Mouse (Mus musculus) liver (tissue): ENCODE measurements around the gene Baiap2l2.

ENCODE experiments used
- DNase-seq: peaks from one replicate; pipeline ENCODE4 v3.0.0-alpha.2; 2020; ENCODE audit warnings: mixed read lengths

The Baiap2l2 gene

DNA sequence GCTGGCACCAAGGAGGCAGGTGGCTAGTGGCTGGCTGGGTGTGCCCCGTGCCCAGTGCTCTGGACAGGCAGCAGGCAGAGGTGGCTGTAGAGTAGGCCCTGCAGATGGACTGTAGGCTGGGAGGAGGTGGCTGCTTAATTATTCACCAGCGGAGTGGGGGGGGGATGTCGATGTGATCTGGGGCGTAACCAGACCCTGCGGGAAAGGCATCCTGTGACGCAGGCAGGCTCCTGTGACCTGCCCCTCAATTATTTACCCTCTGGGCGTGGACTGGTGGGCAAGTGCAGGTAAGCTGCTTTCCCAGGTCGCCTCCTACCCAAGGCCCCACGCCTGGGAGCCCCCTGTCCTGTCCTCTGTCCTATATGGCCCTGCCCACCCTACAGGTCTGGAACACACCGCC, at the start of gene Baiap2l2:
Gene Baiap2l2, minus strand, starts transcription at position 139 of the 400 bp plus-strand sequence.
- peak; percentile 53 for DNase-seq

DNA sequence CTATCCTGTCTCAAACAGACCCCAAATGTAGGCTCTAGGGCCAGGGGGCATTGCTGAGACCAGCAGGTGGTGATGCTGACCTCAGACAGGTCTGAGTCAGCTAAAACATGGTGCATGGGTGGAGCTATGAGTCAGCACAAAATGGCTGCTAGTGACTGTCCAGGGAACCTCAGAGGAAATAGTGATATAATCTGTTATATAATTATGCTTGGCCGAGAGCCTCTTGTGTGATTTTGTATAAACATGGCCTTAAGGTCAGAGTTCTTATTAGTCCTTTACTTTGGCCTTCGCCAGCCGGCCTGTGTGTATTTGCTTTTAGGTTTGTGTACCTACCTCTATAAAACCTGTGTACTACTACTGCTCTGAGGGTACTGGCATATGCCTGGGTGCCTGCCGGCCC, 48.1 kb upstream of the Baiap2l2 start:
- peak; percentile 73 for DNase-seq

DNA sequence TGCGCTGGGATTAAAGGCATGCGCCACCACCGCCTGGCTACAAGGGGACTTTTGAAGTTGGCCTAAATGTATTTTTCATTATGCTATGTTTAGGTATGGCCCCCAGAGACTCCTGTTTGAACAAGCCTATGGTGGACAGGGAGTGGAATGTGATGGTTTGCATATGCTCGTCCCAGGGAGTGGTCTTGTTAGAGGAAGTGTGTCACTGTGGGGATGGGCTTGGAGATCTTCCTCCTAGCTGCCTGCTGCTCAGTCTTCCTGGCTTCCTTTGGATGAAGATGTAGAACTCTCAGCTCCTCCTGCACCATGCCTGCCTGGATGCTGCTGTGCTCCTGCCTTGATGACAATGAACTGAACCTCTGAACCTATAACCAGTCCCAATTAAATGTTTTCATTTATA, 45.2 kb upstream of the Baiap2l2 start:
- no peak for DNase-seq

DNA sequence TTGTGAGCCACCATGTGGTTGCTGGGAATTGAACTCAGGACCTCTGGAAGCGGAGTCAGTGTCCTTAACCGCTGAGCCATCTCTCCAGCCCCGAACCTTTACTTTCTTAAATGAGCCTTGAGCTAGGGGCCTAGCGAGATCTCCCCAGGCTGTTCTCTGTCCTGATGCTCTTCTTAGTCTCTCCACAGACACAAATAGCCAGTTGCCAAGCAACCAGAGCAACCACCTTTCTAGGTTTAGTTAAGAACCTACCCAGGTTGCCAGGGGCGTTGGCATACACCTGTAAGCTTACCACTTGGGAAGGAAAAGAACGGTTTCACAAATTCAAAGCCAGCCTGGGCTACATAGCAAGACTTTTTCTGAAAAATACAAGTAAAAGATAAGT, 44.6 kb upstream of the Baiap2l2 start:
- no peak for DNase-seq

DNA sequence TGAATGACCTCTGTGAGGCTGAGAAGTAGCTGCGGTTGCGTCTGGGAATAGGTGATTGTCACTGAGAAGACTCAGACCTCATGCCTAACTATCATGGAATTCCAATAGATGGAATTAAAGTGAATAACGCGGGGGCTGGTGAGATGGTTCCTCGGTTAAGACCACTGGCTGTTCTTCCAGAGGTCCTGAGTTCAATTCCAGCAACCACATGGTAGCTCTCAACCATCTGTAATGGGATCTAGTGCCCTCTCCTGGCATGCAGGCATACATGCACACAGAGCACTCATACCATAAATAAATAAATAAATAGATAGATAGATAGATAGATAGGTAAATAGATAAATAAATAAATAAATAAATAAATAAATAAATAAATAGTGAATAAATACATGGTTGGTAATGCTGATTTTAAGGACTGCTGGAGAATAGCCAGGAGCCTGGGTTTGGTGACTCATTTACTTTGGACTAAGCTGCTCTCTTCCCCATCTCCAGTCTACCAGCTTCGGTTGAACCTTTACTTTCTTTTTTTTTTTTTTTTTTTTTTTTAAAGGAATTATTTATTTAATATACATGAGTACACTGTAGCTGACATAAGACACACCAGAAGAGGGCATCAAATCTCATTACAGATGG, 44.1 kb upstream of the Baiap2l2 start:
- DNase-seq: no peak

DNA sequence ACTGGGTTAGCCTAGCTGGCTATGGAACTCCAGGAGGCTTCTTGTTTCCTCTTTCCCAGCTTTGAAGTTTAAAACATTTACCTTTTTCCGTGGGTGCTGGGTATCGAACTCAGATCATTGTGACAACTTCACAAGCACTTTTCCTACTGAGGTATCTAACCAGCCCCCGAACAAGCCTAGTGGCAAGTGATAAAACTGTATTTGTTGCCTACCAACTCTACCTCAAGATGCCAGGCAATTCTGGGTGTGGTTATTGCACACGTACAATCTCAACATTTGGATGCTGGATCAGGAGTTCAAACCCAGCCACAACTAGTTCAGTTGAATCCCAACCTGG, 43.6 kb upstream of the Baiap2l2 start:
- DNase-seq: no peak

DNA sequence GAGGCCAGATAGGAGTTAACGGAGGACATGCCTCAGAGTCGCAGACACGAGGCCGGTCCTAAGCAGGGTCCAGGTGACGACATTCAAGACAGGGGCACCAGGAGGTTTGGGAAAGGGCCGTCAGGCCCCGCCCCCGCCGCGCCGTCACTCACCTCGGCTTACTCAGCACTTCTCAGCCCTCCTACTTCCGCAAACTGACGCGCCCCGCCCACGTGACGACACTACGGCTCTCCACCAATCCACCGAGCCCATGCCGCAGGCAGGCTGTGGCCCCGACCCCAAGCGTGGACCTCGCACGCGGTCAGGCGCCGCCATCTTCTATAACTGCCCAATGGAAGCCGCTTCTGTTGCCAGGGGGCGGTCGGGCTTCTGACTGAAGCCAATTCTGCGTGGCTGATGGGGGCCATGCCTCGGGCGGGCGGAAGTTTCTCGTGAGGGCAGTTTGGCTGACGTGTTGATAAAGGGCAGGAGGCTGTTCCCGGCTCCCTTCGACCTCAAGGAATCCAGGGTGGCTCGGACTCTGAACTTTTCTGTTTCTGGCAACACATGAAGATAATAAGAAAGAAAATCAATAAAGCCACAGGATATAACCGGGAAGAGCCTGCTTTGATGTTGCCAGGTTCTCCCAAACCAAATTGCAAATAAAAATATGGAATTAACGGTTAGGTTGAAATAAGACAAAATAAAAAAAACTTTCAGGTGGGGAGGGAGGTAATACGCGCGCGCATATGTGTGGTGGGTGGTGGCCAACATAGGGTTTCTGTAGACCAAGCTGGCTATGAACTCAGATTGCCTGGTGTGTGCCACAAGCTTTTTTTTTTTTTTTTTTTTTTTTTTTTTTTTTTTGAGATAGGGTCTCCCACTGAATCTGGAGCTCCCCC, 43.0 kb upstream of the Baiap2l2 start, which contains the start of gene Pla2g6:
Gene Pla2g6, minus strand, starts transcription at position 333 of the 881 bp plus-strand sequence.
- peak; percentile 99 for DNase-seq

DNA sequence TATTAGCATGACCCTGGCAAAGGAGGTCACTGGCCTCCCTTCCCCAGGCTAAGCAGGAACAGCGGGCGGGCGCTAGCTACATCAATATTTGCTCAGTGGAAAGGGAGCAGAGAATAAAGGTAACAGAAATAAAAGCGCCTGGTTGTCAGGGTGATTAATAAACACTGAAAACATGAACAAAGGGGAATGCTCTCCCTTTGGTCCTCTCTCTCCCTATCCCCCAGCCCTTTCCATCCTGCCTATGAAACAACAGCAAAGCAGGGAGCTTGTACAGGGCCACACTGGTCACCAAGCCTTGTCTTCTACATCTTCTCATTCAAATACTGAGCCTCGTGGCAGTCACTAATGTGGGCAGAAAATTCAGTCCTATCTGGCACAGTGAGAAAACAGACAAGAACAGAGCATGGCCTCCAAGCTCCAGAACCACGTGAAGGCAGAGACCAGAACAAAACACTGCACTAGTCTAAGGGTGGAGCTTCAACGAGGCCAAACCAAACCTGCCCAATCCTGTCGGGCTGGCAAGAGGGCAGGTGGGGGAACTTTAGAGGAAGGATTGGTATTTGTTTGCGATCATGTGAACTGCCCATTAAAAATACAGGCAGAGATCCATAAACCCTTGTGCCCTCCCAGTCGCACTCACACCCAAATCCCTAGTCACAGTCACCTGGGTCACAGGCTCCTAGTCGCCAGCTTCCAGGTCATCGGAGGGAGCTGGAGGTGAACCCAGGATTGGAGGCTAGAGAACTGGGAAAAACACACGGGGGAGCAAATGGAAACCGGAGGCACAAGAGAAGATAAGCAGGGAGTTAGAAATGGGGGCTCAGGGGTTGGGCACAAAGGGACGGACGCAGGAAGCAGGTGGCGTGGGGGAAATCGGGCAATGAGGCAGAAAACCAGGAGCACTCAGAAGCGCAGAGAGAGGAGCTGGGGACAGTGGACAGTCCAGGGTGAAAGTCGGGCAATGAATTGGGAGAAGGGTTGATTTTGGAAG, 41.9 kb upstream of the Baiap2l2 start:
- DNase-seq: peak; percentile 63

DNA sequence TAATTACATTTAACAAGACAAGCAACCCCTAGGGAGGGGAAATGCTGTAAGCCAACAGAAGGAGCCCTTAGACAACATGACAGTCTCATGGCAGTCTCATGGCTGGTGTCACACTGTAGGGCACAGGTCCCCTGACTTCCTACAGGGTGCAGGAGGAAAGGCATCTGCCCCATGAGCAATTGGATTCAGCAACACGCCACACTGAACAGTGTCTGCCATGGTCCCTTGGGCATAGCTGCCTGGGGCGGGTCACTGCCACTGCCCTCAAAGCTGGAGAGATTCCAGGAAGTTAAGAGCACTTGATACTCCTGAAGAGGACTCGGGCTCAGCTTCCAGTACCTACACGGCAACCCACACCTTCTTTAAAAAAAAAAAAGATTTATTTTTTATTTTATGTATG, 40.9 kb upstream of the Baiap2l2 start:
- no peak for DNase-seq

DNA sequence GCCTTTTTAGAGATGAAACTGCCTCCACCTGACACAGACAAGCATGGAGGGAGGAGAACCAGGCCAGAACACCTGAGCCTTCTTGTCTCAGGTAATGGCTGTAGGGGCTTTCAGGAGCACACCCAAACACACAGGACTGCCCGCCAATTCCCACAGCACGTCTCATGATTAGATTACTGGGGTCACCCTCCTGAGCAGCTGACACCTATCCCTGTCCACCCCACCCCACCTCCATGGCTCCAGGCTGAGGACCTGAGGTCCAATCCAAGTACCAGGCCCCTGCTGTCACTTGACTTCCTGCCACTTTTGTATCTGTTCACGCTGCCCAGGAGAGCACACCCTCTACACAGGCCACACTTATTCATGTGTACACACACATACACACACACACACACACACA, 40.4 kb upstream of the Baiap2l2 start:
- no peak for DNase-seq

DNA sequence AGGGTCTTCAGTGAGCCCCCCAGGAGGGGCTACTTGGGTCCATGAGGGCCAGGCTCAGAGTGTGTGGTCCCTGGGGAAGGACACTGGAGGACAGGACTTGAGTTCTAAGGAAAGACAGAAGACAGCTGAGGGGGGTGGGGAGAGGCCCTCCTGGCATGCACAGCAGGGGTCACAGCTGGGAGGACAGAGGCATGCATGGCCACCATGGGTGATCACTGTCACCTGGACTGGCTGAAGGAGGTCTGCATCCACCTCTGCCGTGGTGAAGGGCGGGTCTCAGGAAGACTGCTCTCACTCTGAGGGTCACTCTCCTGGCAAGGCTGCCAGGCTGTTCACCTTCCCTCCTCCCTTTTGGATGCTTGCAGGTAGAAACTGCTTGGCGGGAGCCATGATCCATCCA, 39.0 kb upstream of the Baiap2l2 start:
- no peak for DNase-seq

DNA sequence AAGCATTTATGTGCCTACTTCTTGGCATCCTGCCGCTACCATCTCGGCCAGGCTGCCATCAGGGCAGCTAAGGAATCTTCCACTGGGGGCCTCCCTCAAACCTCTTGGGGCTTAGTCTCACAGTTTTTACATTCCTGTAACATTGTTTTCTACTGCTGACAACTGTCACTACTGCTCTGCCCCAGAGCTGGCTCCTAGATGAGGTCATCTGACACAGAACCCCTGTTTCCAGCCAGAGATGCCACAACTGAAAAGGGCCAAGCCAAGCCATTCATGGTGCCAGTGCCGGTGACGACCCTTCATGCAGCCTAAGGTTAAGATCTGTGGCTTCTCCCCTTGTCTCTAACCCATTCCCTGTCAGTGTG, 38.4 kb upstream of the Baiap2l2 start:
- DNase-seq: no peak

DNA sequence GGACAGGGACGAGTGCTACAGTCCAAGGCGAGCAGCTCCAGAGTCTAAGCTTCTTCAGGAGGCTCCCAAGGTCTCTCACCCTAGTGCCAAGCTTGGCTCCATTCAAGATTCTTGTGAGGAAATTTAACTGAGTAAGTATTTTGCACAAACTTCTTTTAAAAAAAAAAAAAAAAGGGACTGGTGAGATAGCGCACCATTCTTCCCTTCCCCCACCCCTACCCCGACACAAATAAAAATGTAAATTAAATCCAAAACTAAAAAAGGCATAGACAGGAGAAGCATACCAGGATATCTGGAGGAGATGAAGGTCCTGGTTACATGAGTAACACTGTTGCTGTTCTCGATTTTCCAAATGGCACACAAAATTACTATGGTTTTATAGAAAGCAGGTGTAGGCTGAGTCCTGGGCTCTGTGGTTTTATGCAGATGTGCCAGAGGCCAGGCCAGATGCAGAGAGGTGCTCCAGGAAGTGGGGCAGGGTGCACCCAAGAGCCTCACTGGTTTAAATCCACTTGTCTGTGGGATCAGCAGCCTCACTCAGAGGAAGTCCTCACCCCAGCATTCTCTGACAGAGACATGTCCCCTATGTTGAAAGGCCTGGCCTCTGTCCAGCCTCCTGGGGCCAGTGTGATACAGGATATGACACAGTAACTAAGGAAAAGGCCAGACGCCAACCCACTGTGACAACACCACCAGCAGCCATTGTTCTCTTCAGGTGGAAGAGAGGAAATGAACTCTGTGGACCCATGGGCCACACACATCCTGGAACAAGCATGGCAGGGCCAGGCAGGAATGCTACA, 37.9 kb upstream of the Baiap2l2 start:
- peak; percentile 37 for DNase-seq

DNA sequence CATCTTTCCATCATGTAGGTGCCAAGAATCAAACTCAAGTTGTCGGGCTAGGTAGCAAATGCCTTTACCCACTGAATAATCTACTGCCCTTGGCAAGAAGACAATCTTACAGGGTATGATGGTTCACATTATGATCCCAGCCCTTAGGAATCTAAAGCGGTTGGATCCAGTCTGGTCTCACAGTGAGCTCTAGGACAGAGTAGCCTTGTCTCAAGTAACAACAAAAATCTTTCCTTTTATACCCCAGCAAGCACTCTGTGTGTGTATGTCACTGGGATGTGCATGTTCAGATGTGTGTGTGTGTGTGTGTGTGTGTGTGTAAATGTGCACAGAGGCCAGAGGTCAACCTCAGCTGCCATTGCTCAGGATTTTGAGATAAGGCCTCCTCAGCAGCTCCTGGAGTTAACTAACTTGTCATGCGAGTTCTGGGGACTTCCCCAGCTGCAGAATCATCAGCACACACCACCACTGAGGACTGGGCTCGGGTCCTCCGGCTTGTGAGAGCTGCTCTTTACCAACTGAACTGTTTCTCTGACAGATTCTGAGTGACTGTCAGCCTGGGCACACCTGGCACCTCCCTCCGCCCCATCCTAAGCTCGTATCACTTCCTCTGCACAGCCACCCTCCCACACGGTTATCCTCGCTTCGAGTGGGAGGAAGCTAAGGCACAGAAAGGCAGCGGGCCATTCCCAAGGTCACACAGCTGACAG, 37.1 kb upstream of the Baiap2l2 start:
- no peak for DNase-seq

DNA sequence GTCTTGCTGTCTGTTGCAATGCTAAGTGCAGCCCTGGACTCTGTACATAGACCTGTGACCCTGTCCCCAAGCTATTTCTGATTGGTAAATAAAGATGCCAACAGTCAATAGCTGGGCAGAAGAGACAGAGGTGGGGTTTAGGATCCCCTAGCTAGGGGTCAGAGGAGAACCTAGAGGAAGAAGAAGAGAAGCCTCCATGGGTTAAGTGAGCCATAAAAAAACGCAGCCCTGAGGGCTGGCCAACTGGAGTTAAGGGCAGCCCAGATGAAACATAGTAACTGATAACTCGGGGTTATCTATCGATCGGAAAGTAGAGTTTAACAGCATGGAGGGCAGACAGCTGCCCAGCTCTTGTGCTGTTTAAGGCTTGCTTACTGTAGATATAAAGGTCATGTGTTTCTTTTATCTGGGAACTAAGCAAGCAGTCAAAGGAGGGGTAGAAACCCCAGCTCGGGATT, 36.4 kb upstream of the Baiap2l2 start:
- DNase-seq: peak; percentile 32

DNA sequence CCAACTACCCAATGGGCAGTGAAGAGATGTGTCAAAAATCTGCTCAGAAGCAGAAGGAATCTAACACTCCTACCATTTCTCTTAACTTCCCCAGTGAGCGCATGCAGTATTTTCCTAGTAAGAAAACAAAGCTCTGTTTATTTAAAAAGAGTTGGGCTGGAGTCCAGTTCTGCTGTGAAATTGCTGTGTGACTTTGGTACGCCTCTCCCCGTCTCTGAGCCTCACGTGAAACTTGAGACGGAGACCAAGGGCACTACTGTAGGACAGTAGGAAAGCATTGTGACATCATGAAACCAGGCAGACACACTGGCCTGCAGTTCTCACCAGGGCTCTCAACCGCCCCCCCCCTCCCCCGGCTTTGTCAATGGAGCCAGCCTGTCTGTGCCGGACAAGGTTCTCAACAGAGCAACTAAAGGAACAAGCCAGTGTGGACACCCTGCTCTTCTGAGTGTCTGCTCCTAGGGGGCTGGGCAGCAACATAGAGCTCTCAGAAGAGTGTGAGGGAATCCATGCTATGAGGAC, 28.6 kb upstream of the Baiap2l2 start:
- no peak for DNase-seq

DNA sequence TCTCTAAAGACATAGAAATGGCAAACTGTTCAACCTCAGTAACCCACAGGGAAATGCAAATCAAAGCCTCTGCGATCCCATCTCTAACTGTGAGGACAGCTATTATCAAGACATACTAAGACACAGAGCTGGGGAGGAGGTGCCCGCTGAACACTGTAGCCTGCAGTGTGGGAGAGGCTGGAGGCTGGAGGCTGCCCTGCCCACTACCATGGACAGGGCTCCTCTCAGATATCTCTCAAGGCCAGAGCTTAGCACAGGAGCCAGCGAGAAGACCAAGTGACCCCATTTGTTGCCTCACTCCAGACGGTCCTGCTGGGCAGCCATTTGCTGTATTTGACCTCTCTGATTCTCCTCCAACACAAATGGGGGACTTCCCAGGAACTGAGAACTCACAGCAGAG, 22.5 kb upstream of the Baiap2l2 start:
- no peak for DNase-seq

DNA sequence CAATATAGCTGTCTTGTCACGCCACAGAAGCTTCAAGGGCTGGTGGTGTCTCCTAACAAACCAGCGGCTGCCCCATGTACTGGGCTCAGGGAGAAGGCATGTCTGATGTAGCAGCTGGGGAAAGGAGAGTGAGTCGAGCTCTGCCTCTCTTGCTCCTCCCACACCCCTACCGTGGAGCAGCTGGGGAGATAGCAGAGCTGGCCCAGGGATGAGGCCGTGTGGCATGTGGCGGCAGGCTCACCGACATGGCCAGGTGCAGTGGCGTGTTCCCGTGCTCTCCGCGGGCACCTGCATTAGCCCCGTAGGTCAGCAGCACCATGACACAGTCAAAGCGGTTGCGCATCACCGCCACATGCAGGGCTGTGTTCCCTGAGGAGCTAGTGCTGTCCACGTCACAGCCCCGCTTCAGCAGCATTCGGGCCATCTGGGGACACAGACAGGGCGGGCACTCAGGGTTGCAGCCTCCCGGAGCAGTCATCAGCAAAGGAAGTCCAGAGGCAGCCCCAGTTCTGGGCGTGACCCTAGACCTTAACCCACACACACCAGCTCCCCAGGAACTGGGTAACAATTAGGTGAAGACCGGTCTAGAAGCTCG, 20.8 kb upstream of the Baiap2l2 start:
- DNase-seq: no peak

DNA sequence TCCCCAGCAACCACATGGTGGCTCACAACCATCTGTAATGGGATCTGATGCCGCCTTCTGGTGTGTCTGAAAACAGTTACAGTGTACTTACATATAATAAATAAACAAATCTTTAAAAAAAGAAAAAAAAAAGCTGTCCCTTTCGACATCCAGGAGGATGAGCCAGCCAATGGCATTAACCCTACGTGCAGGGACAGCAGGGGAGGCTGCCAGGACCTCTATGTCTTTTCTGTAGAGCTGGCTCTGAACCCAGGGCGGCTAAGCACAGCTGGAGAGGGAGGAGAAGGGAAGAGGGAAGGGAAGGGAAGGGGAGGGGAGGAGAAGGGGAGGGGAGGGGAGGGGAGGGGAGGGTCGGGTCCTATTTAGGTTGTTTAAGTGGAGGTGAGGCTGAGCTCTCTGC, 19.5 kb upstream of the Baiap2l2 start:
- no peak for DNase-seq

DNA sequence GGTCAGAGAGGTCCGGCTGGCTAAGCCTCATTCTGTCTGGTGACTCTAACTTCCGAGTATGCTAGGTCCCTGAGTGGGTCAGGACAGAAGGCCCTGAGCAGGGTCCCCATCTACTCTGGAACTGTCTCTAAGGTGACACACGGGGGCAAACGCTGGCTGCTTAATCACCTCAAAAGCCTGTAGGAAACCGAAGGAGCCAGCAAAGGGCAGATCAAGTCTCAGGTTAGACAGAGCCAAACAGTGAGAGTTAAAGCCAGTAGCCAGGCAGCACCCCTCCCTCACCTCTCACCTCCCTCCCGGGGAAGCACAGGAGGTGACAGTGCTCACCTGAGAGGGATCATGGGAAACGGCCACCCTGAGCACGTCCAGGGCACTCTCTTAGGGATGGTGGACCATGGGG, 18.4 kb upstream of the Baiap2l2 start:
- no peak for DNase-seq

DNA sequence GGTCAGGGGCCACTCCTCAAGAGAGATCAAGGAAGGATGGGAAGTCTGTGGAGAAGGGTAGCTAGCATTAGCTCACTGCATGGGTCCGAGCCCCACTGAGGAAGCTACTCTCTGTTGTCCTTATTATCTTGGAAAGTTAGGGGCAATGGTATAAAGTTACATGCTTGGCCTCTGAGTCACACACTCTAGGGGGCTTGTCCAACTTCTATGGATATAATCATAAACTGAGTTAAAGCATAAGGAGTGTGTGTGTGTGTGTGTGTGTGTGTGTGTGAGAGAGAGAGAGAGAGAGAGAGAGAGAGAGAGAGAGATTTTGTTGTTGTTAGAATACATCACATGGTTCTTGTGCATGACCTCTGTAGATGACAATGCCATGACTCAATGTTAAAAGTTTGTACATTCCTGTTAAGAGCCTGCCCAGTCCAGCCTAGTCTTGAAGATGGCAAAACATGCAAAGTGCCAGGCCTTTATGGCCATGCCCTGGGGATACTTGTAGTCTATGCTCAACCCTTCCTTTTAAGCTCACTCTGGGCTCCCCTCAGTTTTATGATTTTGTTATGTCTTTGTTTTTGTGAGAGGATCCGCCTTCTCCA, 14.3 kb upstream of the Baiap2l2 start:
- DNase-seq: no peak
